Mouse (Mus musculus) thymus, adult 2 months (tissue): ENCODE measurements around the gene Asb16.

Experiments
- CTCF ChIP-seq: fragments of 200-500 bp; IDR thresholded peaks from 2 replicates; pipeline ENCODE4 v1.5.1; 2012; ENCODE audit warnings: mild to moderate bottlenecking, control low read depth, low read length, moderate library complexity, borderline replicate concordance; ENCODE audit not compliant: control insufficient read depth, poor library complexity, insufficient read depth; ENCODE audit errors: extremely low read depth
- POLR2A ChIP-seq: fragments of 200-500 bp; IDR thresholded peaks from 2 replicates; pipeline ENCODE4 v1.6.1; 2012; ENCODE audit warnings: mild to moderate bottlenecking, low read length, control low read depth, moderate library complexity; ENCODE audit not compliant: control insufficient read depth, poor library complexity, insufficient read depth; ENCODE audit errors: extremely low read depth

DNA sequence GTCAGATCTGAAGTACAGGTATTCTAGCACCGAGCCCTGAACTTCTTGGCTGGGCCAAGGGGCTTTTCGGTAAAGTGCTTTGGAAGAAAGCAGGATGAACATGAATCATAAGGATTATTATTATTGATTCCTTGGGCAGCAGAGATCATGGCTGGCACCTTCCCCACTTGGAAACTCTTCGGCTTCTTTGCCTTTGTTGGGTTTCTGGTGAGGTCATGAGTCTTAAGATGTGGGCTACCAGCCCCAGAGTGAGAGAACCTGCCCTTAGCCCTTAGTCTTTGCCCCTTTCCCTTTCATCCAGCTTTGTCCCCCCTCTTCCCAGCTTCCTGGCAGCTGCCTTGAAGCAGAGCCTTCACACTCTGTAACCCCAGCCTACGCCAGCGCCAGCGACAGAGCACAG is 53.4 kb downstream of the Asb16 start:
- TF ChIP-seq CTCF (no peak), POLR2A (no peak)
